ENCODE assay signal across 23 mouse cellular contexts in genomic region chr10:41537226-41537982, GRCm38 (mm10). TPM values are rescaled to one million over a fixed set of nuclear protein-coding genes. Genes with fewer than 3 reads are reported as not detected.
"Had no signal": no experiment of that assay in that cellular context is flagged by ENCODE, and none has a peak within 500 bp of the region (broad histone marks: within the 10 kb centered on the region; RNA-seq: fewer than 3 reads in every experiment).

No protein-coding gene starts in this region.

- H3K27ac ChIP-seq: kidney, postnatal 0 days; layer of hippocampus, adult 2 months; limb, embryonic 10.5 days; limb, embryonic 13.5 days; liver, embryonic 12.5 days; liver, embryonic 15.5 days; lung, embryonic 15.5 days; neural tube, embryonic 13.5 days; stomach, postnatal 0 days had no signal

- H3K4me1 ChIP-seq: limb, embryonic 10.5 days; limb, embryonic 13.5 days; liver, embryonic 12.5 days; liver, embryonic 15.5 days; lung, embryonic 15.5 days; neural tube, embryonic 13.5 days had no signal

- H3K4me3 ChIP-seq: layer of hippocampus, adult 2 months; limb, embryonic 10.5 days; limb, embryonic 13.5 days; liver, embryonic 12.5 days; liver, embryonic 15.5 days; lung, embryonic 15.5 days; megakaryocyte, embryonic 14.5 days; neural tube, embryonic 13.5 days had no signal

- H3K9ac ChIP-seq: limb, embryonic 13.5 days; liver, embryonic 12.5 days; liver, embryonic 15.5 days; lung, embryonic 15.5 days; neural tube, embryonic 13.5 days had no signal

- H3K9me3 ChIP-seq: limb, embryonic 10.5 days; limb, embryonic 13.5 days; liver, embryonic 12.5 days; liver, embryonic 15.5 days; lung, embryonic 15.5 days; megakaryocyte, embryonic 14.5 days; neural tube, embryonic 13.5 days had no signal

- H3K27me3 ChIP-seq: limb, embryonic 13.5 days; liver, embryonic 12.5 days; liver, embryonic 15.5 days; lung, embryonic 15.5 days; neural tube, embryonic 13.5 days had no signal

- DNase-seq: kidney, adult 2 months; kidney, postnatal 25 days; layer of hippocampus, adult 9-11 months; liver; lung, adult 18-20 months; lung, postnatal 10 days; lung, postnatal 36 days; right cerebral cortex, adult 18-20 months; right cerebral cortex, postnatal 14 days; right cerebral cortex, postnatal 4 days; thymus, postnatal 25 days had no signal

- H3K4me2 ChIP-seq: limb, embryonic 13.5 days; liver, embryonic 12.5 days; liver, embryonic 15.5 days; lung, embryonic 15.5 days; neural tube, embryonic 13.5 days had no signal

- ATAC-seq: intestine, postnatal 0 days; liver, embryonic 12.5 days had no signal

RNA-seq across cellular contexts. Expression of gene Ppil6, which starts 47.2 kb away (rescaled TPM):
- total RNA-seq: neutrophil, adult 5-6 weeks had no signal
- polyA plus RNA-seq: liver, embryonic 12.5 days had no signal
